Comparison of ENCODE assay signal across 8 mouse cellular contexts in genomic region chr5:32102484-32102883, GRCm38 (mm10). TPM values are rescaled to one million over a fixed set of nuclear protein-coding genes. Genes with fewer than 3 reads are reported as not detected.
DNase-seq lines count a peak whose midpoint lies in the region; ATAC-seq and TF ChIP-seq lines count a peak whose summit lies in the region.

No protein-coding gene starts in this region.

- DNase-seq in left cerebral cortex, postnatal 4 days: peak; percentile 82
- DNase-seq in left cerebral cortex, adult 18-20 months (ENCODE audit: low spot score in 2 of 2): no peak
- peak; percentile 24 to 35 for DNase-seq in adrenal gland, postnatal 4 days (ENCODE audit: low spot score in 2 of 2)
- peak; percentile 90 for DNase-seq in gastrocnemius, postnatal 10 days
- DNase-seq in ovary, postnatal 14 days (ENCODE audit: low spot score): peak; percentile 55
- DNase-seq in layer of hippocampus, adult 18-20 months (ENCODE audit: low spot score in 2 of 2): no peak
- no peak for DNase-seq in layer of hippocampus, adult 9-10 months (ENCODE audit: low spot score)

- TF ChIP-seq CTCF in intestine, postnatal 0 days (IDR thresholded peaks at IDR 0.05; ENCODE audit: low read depth): no peak

- H3K4me3 ChIP-seq in intestine, postnatal 0 days (ENCODE audit: low read depth, low read length): no peak overlapping the region

- no peak for ATAC-seq in intestine, postnatal 0 days

- H3K4me2 ChIP-seq in intestine, postnatal 0 days (replicated peaks; ENCODE audit: low read depth): no peak overlapping the region

- peak overlapping the region; percentile 21; the same call in 1 of the 2 replicates for H3K27ac ChIP-seq in intestine, postnatal 0 days (ENCODE audit: low read depth, low read length)

- H3K36me3 ChIP-seq in intestine, postnatal 0 days (ENCODE audit: control insufficient read depth, insufficient read depth): no peaks in the 10 kb centered on the region

- WGBS in intestine, postnatal 0 days: 47% methylated on average over 5 of the region's 5 CpGs

- no peaks in the 10 kb centered on the region for H3K9me3 ChIP-seq in intestine, postnatal 0 days (ENCODE audit: control insufficient read depth)

- no peak overlapping the region for H3K9ac ChIP-seq in intestine, postnatal 0 days (ENCODE audit: low read depth, low read length)

- H3K27me3 ChIP-seq in intestine, postnatal 0 days (replicated peaks; ENCODE audit: control insufficient read depth, insufficient read depth, low read length): no peaks in the 10 kb centered on the region

- intact Hi-C loops in left cerebral cortex, postnatal 4 days (cut with DNase I): no loop called here

- H3K4me1 ChIP-seq in intestine, postnatal 0 days (replicated peaks; ENCODE audit: control insufficient read depth, insufficient read depth, low read length): peaks cover 4% of the 10 kb centered on the region; the same call in 1 of the 2 replicates

RNA-seq across cellular contexts. Expression of gene Fosl2, which starts 33.1 kb away (rescaled TPM):
- total RNA-seq in left cerebral cortex, postnatal 4 days (2021): 10 to 100 TPM; 46.3 to 52.0 TPM
- total RNA-seq in left cerebral cortex, adult 18-20 months (2021): 10 to 100 TPM; 42.4 to 87.8 TPM
- 100 to 1,000 TPM; 248 to 278 TPM for total RNA-seq in adrenal gland, postnatal 4 days (2021)
- total RNA-seq in gastrocnemius, postnatal 10 days (2021): 10 to 100 TPM; 30.2 to 33.1 TPM
- 5.8 and 5.9 TPM in 2 replicates for polyA plus RNA-seq in intestine, postnatal 0 days (2015; fragmentation: Nextera tagmentation; extraction: Ambion mirVana)
- total RNA-seq in layer of hippocampus, adult 18-20 months (2021): 10 to 100 TPM; 70.1 to 71.4 TPM

Comparison
In these comparisons a context has a peak if more than half of its experiments do, and no peak if none do; other contexts are left out.
1. DNase-seq: peak in left cerebral cortex, postnatal 4 days (single experiment), adrenal gland, postnatal 4 days (2 of 2), gastrocnemius, postnatal 10 days (single experiment) and ovary, postnatal 14 days (single experiment); none in left cerebral cortex, adult 18-20 months (0 of 2), layer of hippocampus, adult 18-20 months (0 of 2) and layer of hippocampus, adult 9-10 months (single experiment).